Mouse (Mus musculus): ENCODE data around the gene Hspa12b. TPM values are rescaled to one million over a fixed set of nuclear protein-coding genes. Genes with fewer than 3 reads are reported as not detected.

The Hspa12b gene
- polyA plus RNA-seq, 1 experiment from 2014 or later, result 10.8 TPM

DNA sequence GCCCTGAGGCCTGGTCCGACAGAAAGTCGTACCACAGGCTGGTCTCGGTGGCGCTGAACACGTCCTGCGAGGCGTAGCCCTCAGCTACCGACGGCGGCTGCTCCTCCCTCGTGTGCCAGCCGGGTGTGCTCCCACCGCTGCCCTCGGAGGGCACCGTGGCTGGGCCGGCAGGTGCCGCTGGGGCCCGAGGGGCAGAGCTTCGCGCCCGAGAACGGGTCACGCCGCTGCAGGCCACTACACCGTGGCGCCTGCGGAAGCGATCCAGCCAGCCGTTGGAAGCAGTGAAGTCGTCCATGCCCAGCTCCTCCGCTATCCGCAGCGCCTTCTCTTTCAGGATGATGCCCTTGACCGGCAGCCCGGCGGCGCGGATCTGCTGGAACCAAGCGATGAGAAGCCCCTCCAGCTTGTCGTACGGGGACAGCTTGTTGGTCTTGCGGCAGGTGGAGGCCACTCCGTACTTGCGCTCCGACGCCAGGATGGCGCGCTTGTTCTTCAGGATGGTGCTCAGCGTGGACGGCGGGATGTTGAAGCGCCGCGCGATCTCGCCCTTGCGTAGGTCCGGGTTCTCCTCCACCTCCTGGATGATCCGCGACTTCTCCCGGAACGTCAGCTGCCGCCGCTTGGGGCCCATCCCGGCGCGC is 52.3 kb downstream of the Hspa12b start:
- Histone ChIP-seq H3K27me3 (ENCODE audit: insufficient read depth, poor library complexity, severe bottlenecking) (0 out of 2 replicates have a peak, but pooled peaks cover 4% of the 10 kb centered on the region), H3K36me3 (peaks cover 14% of the 10 kb centered on the region), H3K27ac (peak overlapping the region; percentile 92), H3K4me1 (peaks cover 37% of the 10 kb centered on the region), H3K9me3 (no peaks in the 10 kb centered on the region), H3K4me3 (peak overlapping the region; percentile 81)
- under 1% methylated on average over 67 of the region's 67 CpGs for WGBS
- peak; percentile 84 for DNase-seq (ENCODE audit: low spot score)

DNA sequence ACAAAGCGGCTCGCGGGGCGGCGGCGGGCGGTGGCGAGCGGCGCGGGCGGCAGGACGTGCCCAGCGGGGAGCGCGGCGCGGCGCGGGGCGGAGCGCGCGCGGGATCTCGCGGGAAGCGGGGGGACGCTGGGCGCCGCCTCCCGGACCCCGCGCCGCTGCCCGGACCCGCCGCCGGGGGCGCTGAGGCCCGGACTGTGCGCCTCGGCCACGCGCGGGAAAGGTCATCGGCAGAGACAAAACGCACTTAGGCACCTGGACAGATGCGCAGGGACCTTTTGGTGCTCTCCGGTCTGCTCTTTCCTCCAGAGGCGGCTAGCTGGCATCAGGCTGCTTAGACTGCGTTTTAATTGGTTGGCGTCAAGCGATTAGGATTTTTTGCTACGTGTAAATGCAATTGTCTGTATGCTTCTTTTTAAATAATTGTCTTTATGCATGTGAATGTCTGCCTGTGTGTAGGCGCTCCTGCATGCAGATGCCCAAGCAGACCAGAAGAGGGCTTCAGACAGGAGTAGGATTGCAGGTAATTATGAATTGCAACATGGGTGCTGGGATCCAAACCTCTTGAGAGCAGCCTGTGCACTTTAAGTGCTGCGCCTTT is 53.0 kb downstream of the Hspa12b start, which contains the start of gene Cenpb:
Gene Cenpb, minus strand, starts transcription at position 78 of the 598 bp plus-strand sequence.
- H3K4me1 ChIP-seq, result peaks cover 32% of the 10 kb centered on the region
- H3K27ac ChIP-seq, result peak within 1 kb of the TSS; percentile 92
- peak within 1 kb of the TSS; percentile 81 for H3K4me3 ChIP-seq
- DNase-seq (ENCODE audit: low spot score), result no peak
- WGBS, result 5% methylated on average over 39 of the region's 57 CpGs
- 0 out of 2 replicates have a peak, but pooled peaks cover 4% of the 10 kb centered on the region for H3K27me3 ChIP-seq (ENCODE audit: insufficient read depth, poor library complexity, severe bottlenecking)
- no peaks in the 10 kb centered on the region for H3K9me3 ChIP-seq
- peaks cover 14% of the 10 kb centered on the region for H3K36me3 ChIP-seq

DNA sequence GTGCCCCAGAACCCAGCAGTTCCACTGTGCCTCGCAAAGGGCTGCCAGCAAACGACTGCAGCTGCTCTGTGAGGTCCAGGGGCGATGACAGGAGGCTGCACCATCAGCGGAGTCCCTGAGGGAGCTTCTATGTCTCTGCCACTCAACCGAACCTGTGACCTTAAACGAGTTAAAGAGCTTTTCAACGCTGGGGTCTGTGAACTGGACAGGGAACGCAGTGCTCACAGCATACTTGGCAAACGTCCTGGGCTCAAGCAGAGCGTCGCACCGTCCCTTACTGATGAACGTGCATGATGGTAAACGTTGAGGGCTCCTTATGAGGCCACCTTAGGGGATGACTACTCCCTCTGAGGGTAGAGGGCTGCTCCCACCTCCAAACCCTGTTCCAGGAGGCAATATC is 59.3 kb downstream of the Hspa12b start:
- Histone ChIP-seq H3K36me3 (peaks cover 10% of the 10 kb centered on the region), H3K9me3 (no peaks in the 10 kb centered on the region), H3K4me3 (peak overlapping the region; percentile 72), H3K4me1 (peaks cover 38% of the 10 kb centered on the region), H3K27ac (peak overlapping the region; percentile 89), H3K27me3 (ENCODE audit: insufficient read depth, poor library complexity, severe bottlenecking) (0 out of 2 replicates have a peak, but pooled peaks cover 4% of the 10 kb centered on the region)
- DNase-seq (ENCODE audit: low spot score), result peak; percentile 89
- 1% methylated on average over 14 of the region's 14 CpGs for WGBS

DNA sequence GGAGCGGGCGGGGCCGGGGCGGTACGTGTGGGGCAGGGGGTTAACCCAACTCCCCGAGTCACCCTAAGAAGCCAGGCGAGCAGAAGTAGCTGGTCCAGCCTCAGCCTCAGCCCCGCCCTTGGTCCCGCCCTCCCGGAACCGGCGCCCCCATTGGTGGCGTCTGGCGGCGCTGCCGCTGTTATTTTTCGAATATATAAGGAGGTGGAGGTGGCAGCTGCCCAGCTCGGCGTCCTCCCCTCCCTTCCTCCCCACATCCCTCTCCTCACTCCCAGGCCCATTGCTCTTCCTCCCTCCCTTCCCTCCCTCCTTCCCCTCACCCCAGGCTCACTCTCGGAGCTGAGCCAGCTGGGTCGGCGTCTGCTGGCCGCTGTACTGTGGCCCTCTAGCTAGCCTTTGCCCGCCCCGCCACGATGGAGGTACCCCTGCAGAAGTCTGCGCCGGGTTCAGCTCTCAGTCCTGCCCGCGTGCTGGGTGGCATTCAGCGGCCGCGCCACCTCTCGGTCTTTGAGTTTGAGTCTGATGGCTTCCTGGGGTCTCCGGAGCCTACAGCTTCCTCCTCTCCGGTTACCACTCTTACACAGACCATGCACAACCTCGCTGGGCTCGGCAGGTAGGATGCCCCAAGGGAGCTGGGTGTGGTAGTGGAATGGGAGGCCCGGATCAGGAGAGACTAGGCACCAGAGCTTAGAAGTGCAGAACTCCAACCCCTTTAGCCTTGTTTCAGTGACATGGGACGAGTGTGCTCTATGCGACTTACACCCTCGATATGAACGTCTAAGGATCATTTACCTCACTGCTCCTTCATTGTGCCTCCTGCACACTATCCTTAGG is 59.9 kb downstream of the Hspa12b start, which contains the start of the genes Cdc25b and Spef1:
Gene Cdc25b, plus strand, starts transcription at position 179 of the 831 bp plus-strand sequence.
Gene Spef1, minus strand, starts transcription at position 512 of the 831 bp plus-strand sequence.
- H3K27ac ChIP-seq, result peak within 1 kb of the TSS; percentile 89
- under 1% methylated on average over 42 of the region's 43 CpGs for WGBS
- no peaks in the 10 kb centered on the region for H3K9me3 ChIP-seq
- peak within 1 kb of the TSS; percentile 72 for H3K4me3 ChIP-seq
- peaks cover 38% of the 10 kb centered on the region for H3K4me1 ChIP-seq
- 0 out of 2 replicates have a peak, but pooled peaks cover 4% of the 10 kb centered on the region for H3K27me3 ChIP-seq (ENCODE audit: insufficient read depth, poor library complexity, severe bottlenecking)
- DNase-seq (ENCODE audit: low spot score), result peak; percentile 95
- H3K36me3 ChIP-seq, result peaks cover 16% of the 10 kb centered on the region

DNA sequence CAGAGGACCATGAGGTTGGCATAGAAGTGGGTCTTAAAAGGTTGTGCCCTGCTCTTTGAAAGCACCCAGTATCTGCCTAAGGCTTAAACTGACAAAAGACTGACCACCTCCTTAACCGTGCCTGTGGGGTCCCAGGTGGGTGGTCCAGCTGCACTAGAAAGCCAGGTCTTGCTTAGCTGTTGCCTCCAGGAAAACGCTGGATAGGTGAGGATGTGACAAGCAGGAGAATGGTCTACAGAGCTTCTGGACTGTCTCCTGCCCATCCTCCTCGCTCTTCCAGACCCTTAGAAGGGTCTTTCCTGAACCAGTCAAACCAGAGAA is 60.5 kb downstream of the Hspa12b start:
- no peak for DNase-seq (ENCODE audit: low spot score)
- Histone ChIP-seq H3K36me3 (peaks cover 19% of the 10 kb centered on the region), H3K4me3 (peak overlapping the region; percentile 72), H3K4me1 (peaks cover 38% of the 10 kb centered on the region), H3K27me3 (ENCODE audit: insufficient read depth, poor library complexity, severe bottlenecking) (0 out of 2 replicates have a peak, but pooled peaks cover 4% of the 10 kb centered on the region), H3K27ac (peak overlapping the region; percentile 89), H3K9me3 (no peaks in the 10 kb centered on the region)
- WGBS, result 25% methylated on average over 3 of the region's 3 CpGs

DNA sequence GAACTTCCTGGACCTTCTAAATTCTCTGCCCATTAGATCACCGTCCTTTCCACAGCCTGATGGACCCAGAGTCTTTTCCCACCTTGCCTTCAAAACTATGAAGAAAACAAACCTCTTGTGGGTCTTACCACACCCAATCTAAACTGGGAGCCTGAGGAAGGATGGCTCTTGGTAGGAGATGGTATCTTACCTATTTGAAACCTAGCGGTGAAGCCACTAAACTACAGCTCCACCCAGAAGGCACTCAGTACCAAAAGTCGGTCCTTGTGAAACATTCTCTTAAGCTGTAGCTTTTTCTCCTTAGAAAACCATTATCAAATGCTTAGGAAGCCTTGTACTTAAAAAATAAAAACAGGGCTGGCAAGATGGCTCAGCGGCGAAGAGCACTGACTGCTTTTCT is 61.2 kb downstream of the Hspa12b start:
- no peak for DNase-seq (ENCODE audit: low spot score)
- Histone ChIP-seq H3K9me3 (no peaks in the 10 kb centered on the region), H3K27ac (no peak overlapping the region), H3K27me3 (ENCODE audit: insufficient read depth, poor library complexity, severe bottlenecking) (0 out of 2 replicates have a peak, but pooled peaks cover 3% of the 10 kb centered on the region), H3K4me3 (peak overlapping the region; percentile 72; the same call in 1 of the 2 replicates), H3K4me1 (peaks cover 38% of the 10 kb centered on the region), H3K36me3 (peaks cover 27% of the 10 kb centered on the region)
- WGBS, result 88% methylated on average over 5 of the region's 5 CpGs

DNA sequence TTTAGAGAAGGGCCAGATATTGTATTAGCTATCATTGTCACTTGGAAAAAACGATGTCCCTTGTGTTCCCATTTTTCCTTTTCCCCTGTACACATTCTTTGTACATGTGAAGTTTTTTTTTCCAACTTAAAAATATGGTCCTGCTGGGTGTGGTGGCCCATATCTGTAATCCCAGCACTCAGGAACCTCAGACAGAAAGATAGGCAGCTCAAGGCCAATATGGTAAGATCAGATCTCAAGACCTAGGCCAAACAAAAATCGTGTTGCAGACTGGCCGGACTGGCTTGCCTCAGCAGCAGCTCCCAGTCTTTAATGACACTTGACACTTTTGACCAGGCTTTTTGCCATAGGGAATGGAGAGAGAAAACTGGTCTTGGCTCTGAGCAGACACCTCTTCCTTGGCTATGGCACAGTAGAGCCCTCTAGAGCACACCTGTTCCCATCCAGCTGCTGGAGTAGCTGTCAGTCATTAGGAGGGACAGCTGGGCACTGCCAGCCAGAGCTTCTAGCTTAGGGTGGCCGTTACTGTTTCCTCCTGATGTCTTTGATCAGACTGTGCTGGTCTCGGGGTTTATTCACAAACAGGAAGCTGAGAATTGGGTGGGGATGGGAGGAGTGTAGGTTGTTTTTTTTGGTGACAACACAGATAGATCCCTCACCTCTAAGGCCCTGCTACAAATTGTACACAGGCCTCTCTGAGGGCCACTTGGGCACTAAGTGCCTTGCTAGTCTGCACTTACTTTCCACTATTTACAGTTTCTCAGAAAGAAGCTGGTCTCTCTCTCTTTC is 62.6 kb downstream of the Hspa12b start:
- H3K27me3 ChIP-seq (ENCODE audit: insufficient read depth, poor library complexity, severe bottlenecking), result no peaks in the 10 kb centered on the region
- no peaks in the 10 kb centered on the region for H3K9me3 ChIP-seq
- no peak overlapping the region for H3K4me3 ChIP-seq
- WGBS, result 50% methylated on average over 5 of the region's 5 CpGs
- H3K4me1 ChIP-seq, result peaks cover 38% of the 10 kb centered on the region
- H3K27ac ChIP-seq, result peak overlapping the region; percentile 69; the same call in 1 of the 2 replicates
- peaks cover 41% of the 10 kb centered on the region for H3K36me3 ChIP-seq
- DNase-seq (ENCODE audit: low spot score), result no peak

DNA sequence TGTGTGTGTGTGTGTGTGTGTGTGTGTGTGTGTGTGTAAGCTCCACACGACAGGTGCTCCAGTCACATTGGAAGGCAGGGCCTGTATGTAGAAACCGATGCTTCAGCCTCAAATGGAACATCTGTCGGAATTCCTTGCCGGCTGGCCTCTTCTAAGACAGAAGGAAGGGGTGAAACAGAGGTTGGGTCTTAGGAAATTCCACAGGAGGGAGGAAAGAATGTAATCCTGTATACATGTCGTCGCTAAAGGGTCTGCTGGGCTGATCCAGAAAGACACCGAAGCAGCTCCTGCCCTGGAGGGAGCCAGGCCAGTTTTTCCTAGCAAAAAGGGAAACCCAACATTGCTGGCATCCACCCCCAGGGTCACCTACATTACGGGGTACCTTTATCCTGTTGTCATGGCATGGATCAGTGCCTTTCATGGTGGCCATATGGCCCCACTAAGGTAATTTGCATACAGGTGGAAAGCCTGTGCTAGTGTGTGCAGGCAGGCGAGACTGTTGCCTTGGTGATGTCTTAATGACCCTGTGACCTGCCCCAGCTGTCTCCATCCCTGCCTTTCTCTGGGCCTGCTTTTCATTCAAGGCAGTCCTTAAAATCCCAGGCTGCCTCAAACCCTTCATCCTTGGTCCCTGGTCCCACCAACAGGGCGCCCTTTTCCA is 63.4 kb downstream of the Hspa12b start:
- Histone ChIP-seq H3K9me3 (no peaks in the 10 kb centered on the region), H3K4me3 (no peak overlapping the region), H3K27ac (0 out of 2 replicates have a peak overlapping the region, but pooled peaks have one; percentile 69), H3K4me1 (peaks cover 38% of the 10 kb centered on the region), H3K27me3 (ENCODE audit: insufficient read depth, poor library complexity, severe bottlenecking) (no peaks in the 10 kb centered on the region), H3K36me3 (peaks cover 48% of the 10 kb centered on the region)
- DNase-seq (ENCODE audit: low spot score), result no peak
- 48% methylated on average over 10 of the region's 10 CpGs for WGBS

DNA sequence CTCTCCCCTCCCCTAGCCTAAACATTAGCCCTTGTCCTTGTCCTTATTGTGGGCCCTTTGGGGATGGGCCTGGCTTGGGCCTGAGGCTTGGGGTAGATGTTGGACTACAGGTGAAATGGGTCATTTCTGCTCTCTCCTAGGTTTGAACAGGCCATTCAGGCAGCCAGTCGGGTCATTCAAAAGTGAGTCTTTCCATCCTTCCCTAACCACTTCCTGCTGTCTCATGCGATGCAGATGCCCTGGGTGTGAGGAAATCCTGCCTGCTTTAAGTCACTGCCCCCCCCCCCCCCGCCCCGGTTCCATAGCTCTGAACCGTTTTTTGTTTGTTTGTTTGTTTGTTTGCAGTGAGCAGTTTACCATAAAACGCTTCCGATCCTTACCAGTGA is 63.9 kb downstream of the Hspa12b start:
- H3K36me3 ChIP-seq, result peaks cover 54% of the 10 kb centered on the region
- peaks cover 33% of the 10 kb centered on the region for H3K4me1 ChIP-seq
- H3K27ac ChIP-seq, result 0 out of 2 replicates have a peak overlapping the region, but pooled peaks have one; percentile 69
- WGBS, result 85% methylated on average over 7 of the region's 7 CpGs
- H3K27me3 ChIP-seq (ENCODE audit: insufficient read depth, poor library complexity, severe bottlenecking), result no peaks in the 10 kb centered on the region
- H3K9me3 ChIP-seq, result no peaks in the 10 kb centered on the region
- no peak overlapping the region for H3K4me3 ChIP-seq
- no peak for DNase-seq (ENCODE audit: low spot score)
